Mouse (Mus musculus) frontal cortex, adult 2 months (tissue): ENCODE results near the gene Tspan9. TPM values are rescaled to one million over a fixed set of nuclear protein-coding genes. Genes with fewer than 3 reads are reported as not detected.
A peak's percentile ranks its signal among the peaks of the same experiment; 100 is the strongest.

Source experiments
- DNase-seq, 2 experiments: peaks; one replicate each; pipeline ENCODE4 v3.0.0; 2022; ENCODE audit warnings: low spot score in 1 of 2; ENCODE audit errors: extremely low spot score in 1 of 2
- polyA plus RNA-seq: library from polyadenylated mRNA; depleted of rRNA; stranded (reverse); fragments of >200 nt; gene quantifications from 2 replicates; pipeline ENCODE4 v1.2.3, GENCODE M21; 2012

Tspan9 gene
- polyA plus RNA-seq, 1 experiment, result 56.9 TPM

GRCm38 (mm10) chr6:128025997-128026396, 117.4 kb downstream of the Tspan9 start:
- DNase-seq, result no peak

DNA sequence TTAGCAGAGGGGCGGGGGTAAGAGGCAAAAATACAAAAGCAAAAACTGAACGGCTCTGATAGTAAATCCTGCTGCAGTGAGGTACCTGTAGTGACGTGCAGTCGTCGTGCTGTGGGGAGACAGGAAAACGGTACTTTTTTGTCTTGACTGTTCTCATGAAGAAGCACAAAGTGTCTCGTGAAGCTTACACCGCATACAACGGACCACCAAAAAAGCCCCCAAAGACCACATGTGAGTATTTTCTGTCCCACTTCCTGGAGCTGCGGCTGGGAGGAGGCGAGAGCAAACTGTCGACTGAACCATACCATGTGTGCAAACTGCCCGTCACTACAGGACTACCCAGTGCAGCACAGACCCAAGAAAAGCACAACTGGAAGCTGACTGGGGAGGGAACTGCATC, 117.8 kb downstream of the Tspan9 start:
- DNase-seq, result no peak

DNA sequence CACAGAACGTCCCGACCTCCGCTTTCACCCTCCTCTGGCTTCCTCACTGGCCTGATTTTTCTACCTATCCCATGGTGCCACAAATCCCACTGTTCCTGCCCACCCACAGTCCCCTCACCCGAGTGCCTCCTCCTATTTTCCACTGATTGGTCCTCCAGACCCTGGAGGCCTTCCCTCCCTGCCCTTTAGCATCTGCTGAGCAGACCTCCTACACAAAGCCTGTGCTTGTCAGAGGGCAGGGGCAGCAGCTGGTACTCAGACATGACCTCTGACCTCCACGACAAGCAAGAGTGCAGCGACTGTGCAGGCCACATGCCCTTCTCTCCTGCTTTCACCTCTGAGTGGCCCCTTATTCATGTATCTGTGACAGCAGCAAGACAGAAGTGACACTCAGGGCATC, 121.2 kb downstream of the Tspan9 start:
- no peak for DNase-seq

GRCm38 (mm10) chr6:128021931-128022202, 121.5 kb downstream of the Tspan9 start:
- no peak for DNase-seq

DNA sequence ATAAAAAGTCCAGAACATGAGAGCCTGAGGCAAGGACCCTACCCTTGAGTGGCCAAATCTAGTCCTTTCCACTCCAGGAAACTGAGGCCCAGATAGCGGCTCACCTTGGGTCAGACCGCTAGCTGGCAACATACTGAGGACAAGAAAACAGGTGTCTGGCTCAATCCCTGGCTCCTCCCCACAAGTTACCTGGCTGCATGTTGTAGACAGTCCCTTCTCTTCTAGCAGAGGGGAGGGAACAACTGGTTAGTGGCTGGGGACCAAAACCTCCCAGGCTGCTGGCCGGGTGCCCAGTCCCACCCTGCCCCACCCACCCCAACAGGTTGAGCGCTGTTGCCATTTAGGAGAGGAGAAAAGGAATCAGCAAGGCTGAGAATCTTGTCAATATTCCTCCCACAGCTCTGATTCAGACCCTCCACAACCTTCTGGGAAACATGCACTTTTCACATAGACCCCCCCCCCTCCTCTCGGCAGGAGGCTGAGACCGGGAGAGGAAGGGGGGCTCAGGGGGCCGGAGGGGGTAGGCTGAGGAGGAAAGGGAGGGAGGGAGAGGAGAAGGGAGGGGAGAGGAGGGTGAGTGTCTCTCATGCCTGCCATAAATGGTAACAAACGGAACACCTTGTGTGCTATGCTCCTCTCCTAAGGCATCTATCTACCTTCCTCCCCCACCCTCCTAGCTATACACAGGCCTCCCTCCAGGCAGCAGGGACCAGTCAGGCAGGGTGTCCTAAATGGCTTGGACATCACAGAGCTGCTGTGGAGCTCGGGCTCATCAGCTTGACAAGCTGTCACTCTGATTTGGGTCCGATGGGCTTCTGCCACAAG, 122.1 kb downstream of the Tspan9 start:
- no peak for DNase-seq

DNA sequence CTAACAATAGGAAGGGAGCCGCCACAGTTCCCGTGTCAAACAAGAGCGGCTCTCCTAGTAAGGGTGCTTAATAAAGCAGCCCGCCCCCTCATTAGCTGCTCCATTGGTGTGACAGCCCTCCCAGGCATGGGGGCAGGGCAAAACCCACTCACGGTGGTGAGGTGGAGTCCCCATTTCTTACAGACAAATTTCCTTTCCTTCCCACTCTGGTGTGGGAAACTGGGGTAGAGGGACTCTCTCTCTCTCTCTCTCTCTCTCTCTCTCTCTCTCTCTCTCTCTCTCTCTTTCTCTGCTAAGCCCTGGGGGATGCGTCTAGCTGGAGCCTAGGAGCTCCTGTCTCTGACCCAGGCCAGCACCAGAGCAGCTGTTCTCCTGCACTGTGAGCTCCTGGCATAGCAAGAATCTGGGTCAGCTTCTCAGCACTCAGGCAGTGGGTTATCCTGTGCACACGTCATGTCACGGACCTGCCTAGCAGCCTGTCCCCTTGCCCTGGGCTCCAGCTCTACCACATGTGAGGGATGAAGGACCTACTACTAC, 122.8 kb downstream of the Tspan9 start:
- peak in 1 of 2 experiments; percentile 56 for DNase-seq

- no peak for DNase-seq
These were observed 123.3 kb downstream of the Tspan9 start for GRCm38 (mm10) chr6:128020053-128020452.

GRCm38 (mm10) chr6:128019119-128019518, 124.3 kb downstream of the Tspan9 start:
- no peak for DNase-seq

DNA sequence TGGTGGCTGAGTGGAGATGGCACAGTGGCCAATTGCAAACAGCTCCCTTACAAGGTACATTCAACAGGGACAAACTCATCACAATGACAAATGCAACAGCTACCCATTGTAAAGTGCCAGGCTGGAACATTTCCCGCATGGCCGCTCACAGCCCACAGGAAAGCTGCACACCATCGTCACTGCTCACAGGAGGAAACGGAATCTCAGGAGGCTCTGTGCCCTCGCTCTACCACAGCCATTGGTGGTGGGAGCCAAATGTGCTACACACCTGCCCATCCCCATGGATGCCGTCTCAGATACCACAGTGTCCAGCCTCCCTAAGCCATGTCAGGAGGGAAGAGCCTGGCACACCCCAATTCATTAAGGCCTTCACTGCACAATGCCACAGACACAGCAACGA, 128.1 kb downstream of the Tspan9 start:
- DNase-seq, result no peak

GRCm38 (mm10) chr6:128011781-128012180, 131.6 kb downstream of the Tspan9 start:
- no peak for DNase-seq

- DNase-seq, result peak in 1 of 2 experiments; percentile 56
These were observed 132.3 kb downstream of the Tspan9 start for GRCm38 (mm10) chr6:128011071-128011477.

- no peak for DNase-seq
These were observed 133.0 kb downstream of the Tspan9 start for GRCm38 (mm10) chr6:128010135-128010971.

DNA sequence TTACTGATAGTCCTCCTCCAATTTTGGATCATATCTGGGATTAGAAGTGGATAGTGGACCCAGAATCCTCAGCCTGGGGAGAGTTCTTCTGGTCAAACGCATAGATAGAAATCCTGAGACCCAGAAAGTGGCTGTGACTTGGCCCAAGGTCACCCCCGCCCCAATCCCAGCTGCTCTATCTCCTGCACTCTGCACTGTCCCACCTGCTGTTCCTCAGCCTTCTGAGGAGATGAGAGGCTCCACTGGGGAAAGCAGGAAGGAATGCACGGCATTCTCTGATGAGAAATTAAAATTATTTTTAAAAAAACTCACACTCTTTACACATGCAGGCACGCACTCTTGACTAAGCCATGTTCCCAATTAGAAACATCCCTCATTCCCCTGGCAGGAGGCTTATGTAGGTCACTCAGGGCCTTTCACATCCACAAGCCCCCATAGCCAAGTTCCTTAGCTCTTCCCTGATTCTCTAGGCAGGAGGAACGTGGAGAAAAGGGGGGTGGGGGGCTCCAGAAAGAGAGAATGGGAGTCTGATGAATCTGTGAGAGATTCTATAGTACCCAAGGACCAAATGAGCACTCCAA, 135.3 kb downstream of the Tspan9 start:
- no peak for DNase-seq

GRCm38 (mm10) chr6:128007241-128007701, 136.1 kb downstream of the Tspan9 start:
- DNase-seq, result peak in 1 of 2 experiments; percentile 57

GRCm38 (mm10) chr6:128006156-128006555, 137.2 kb downstream of the Tspan9 start:
- DNase-seq, result no peak

DNA sequence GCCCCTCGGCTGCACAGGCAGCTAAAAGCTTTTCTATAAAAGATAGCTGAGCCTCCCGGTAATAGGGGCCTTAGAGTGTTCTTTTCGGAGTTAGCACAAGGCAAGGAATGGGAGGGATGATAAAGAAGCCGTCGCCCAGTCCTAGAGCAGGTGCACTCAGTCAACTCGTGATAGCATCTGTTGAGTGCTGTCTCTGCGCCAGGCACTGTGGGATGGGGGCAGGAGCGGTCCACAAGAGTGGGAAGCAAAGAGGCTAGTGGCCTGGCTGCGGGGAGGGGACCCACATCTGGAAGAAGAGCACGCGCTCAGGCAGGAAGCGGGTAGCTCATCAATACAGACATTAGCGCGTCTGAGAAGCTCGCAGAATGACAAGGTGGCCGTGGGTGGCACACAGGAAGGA, 138.8 kb downstream of the Tspan9 start:
- no peak for DNase-seq

DNA sequence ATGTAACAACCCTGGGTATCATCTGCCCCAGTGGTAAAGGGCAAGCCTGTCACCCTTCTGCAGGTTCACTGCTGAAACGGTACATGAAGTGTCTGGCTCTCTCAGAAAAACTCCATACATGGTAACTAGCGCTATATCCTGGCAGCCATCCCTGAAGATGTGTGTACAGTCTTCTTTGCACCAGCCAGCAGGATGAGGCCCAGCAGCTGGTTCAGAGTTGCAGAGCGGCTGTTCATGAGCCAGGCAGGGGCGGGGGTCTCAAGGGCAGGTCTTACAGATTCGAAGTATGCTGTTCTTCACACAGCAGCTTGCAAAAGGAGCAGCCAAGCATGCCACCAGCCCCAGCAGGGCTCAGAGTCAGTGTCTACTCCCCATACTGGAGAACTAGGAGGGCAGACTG, 139.9 kb downstream of the Tspan9 start:
- no peak for DNase-seq

GRCm38 (mm10) chr6:128002667-128003066, 140.7 kb downstream of the Tspan9 start:
- no peak for DNase-seq

GRCm38 (mm10) chr6:128002104-128002503, 141.3 kb downstream of the Tspan9 start:
- no peak for DNase-seq

DNA sequence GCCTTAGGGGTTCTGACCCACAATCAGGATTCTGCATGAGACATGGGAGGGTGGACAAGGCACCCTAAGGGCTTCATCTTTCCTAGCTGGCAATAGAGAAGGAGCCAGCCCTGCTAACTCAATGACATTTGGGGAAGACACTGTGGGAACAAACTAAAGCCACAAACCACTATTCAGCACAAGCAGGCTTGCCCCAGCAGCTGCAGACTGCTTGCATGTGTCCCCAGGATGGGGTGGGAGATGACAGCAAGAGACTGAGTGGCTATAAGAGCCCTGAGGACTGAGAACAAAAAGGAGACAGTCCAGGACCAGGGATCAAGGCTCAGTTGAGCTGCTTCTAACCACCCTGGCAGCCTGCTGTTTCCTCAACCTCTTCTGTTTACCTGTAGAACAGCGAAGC, 141.8 kb downstream of the Tspan9 start:
- DNase-seq, result no peak

DNA sequence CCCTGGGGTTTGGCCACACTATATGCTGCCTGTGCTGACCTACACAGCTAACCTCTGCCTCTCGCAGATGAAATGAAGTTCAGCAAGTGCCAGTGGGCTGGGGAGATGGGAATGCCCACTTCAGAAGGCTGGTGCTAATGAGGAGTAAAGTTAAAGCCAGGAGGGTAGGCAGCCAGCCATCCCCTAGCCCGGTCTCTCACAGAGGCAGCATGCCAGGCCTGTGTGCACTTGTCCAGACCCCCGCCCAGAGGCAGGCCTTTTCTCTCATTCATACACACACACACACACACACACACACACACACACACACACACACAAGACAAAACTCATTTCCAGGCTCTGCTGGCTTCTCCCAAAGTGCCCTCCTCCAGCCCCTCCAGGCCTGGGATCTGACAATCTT, 142.6 kb downstream of the Tspan9 start:
- no peak for DNase-seq
